Mouse (Mus musculus) T-helper 2 cell (primary cell): ENCODE data around the gene Hist1h1d.

Source experiments
- in situ Hi-C: fragments of 300-600 bp; cut with MboI, MseI; formaldehyde crosslinking; loops from one replicate; pipeline ENCODE4 v1.15.1; 2025; ENCODE audit warnings: high pct_unique_total_duplicates

Gene Hist1h1d

GRCm38 (mm10) chr13:23571504-23572217 is 18.6 kb downstream of the Hist1h1d start:
- in situ Hi-C loops: loop anchor here (10.0 kb wide), 1 partner anchor 1857 kb away; the partner anchor contains the start of genes Hist1h2ai, Hist1h2bl and Hist1h3h

- in situ Hi-C loops: loop anchor here (10.0 kb wide), 1 partner anchor 1858 kb away; the partner anchor contains the start of genes Hist1h2ai, Hist1h2bl and Hist1h3h
These were observed 19.4 kb downstream of the Hist1h1d start for GRCm38 (mm10) chr13:23572218-23573033.

DNA sequence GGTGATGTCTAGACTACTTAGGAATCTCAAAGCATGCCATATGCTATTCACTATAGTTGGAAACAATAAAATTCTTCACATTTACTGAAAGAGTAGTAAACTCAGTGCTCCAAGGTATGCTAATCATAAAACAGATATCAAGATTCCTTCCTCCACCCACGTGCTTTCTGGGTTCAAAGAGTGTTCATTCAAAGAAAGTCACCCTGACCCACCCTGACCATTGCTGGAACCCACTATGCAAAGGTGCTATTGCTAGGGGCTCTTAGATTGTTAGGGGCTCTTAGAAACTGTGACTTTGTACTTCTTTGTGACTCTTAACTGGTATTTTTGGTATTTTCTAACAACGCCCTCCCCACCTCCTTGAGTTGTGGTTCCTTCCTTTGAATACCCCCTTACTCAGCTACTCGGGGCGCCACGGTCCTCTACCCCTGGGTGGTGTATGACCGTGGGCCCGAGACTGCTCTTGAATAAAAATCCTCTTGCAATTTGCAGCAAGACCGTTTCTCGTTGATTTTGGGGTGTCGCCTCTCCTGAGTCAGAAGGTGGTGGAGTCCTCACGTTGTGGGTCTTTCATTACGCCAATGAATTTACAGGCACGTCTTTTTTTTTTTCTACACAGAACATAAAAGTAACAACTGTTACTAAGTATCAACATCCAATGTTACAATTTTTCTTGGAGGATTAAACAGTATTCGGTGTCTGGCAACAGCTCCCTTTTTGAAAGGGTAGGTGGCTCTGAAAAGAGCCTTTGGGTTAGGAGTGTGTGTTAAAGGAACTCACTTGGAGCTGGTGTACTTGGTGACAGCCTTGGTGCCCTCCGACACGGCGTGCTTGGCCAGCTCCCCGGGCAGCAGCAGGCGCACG is 20.2 kb downstream of the Hist1h1d start:
- in situ Hi-C loops: loop anchor here (10.0 kb wide), 1 partner anchor 1858 kb away; the partner anchor contains the start of genes Hist1h2ai, Hist1h2bl and Hist1h3h

DNA sequence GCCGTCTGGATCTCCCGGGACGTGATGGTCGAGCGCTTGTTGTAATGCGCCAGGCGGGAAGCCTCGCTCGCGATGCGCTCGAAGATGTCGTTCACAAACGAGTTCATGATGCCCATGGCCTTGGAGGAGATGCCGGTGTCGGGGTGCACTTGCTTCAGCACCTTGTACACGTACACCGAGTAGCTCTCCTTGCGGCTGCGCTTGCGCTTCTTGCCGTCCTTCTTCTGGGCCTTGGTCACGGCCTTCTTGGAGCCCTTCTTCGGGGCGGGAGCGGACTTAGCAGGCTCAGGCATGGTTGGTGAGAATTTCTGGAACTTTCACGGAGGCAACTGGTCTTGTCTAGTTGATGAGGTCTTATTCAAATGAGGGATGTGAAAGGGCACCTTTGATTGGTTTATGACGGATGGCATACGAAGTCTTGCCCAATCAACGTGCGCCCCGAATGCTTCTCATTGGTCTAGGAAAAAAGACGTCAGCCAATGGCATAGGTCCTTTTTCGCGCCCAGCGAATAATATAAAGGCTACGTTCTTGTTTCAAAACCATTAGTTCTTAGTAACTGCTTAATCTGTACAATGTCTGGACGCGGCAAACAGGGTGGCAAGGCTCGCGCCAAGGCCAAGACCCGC is 20.9 kb downstream of the Hist1h1d start, which contains the start of the genes Hist1h2bf and Hist1h2ad:
Hist1h2bf (minus strand) TSS at position 299 of the 627 bp plus-strand sequence.
Hist1h2ad (plus strand) TSS at position 484 of the 627 bp plus-strand sequence.
- in situ Hi-C loops: loop anchor here (10.0 kb wide), 1 partner anchor 1859 kb away; the partner anchor contains the start of genes Hist1h2ai, Hist1h2bl and Hist1h3h

GRCm38 (mm10) chr13:23574546-23575170 is 21.6 kb downstream of the Hist1h1d start:
- in situ Hi-C loops: loop anchor here (10.0 kb wide), 1 partner anchor 1860 kb away; the partner anchor contains the start of genes Hist1h2ai, Hist1h2bl and Hist1h3h

DNA sequence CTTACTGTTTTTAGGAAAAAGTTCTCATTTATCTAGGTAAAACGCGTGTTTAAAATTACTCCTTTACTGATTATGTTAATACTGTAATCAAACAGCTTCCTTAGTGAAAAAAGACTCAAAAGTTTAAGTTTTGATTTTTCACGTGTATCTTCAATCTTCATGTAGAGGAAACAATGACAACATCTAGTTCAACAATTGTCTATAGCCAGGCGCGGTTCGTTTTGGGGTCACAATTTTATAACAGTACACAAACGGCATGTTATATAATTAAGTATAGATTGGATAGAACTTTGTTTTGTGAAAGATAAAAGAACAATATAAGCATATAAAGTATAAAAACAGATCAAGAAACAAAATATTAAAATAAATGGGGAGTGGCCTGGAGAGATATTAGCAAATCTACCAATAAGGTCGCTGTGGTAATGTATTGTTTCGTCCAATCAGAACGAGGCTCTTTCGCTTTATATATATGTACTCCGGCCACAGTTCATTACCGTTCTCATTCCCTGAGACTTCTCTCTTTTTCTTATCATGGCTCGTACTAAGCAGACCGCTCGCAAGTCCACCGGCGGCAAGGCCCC is 22.3 kb downstream of the Hist1h1d start, which contains the start of gene Hist1h3d:
Hist1h3d (plus strand) TSS at position 493 of the 581 bp plus-strand sequence.
- in situ Hi-C loops: loop anchor here (10.0 kb wide), 1 partner anchor 1861 kb away; the partner anchor contains the start of genes Hist1h2ai, Hist1h2bl and Hist1h3h

DNA sequence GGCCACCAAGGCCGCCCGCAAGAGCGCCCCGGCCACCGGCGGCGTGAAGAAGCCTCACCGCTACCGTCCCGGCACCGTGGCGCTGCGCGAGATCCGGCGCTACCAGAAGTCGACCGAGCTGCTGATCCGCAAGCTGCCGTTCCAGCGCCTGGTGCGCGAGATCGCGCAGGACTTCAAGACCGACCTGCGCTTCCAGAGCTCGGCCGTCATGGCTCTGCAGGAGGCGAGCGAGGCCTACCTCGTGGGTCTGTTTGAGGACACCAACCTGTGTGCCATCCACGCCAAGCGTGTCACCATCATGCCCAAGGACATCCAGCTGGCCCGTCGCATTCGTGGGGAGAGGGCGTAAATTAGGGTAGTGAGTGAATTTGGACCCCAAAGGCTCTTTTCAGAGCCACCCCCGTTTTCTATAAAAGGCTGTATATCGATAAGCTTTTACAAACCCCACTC is 22.8 kb downstream of the Hist1h1d start:
- in situ Hi-C loops: loop anchor here (10.0 kb wide), 1 partner anchor 1861 kb away; the partner anchor contains the start of genes Hist1h2ai, Hist1h2bl and Hist1h3h

GRCm38 (mm10) chr13:23576351-23576881 is 23.4 kb downstream of the Hist1h1d start:
- in situ Hi-C loops: loop anchor here (10.0 kb wide), 1 partner anchor 1862 kb away; the partner anchor contains the start of genes Hist1h2ai, Hist1h2bl and Hist1h3h

- in situ Hi-C loops: loop anchor here (10.0 kb wide), 1 partner anchor 1862 kb away; the partner anchor contains the start of genes Hist1h2ai, Hist1h2bl and Hist1h3h
These were observed 24.0 kb downstream of the Hist1h1d start for GRCm38 (mm10) chr13:23576906-23577639.

- in situ Hi-C loops: loop anchor here (10.0 kb wide), 1 partner anchor 1863 kb away; the partner anchor contains the start of genes Hist1h2ai, Hist1h2bl and Hist1h3h
These were observed 24.8 kb downstream of the Hist1h1d start for GRCm38 (mm10) chr13:23577835-23578234.

- in situ Hi-C loops: no loop called here
These were observed 28.6 kb downstream of the Hist1h1d start, which contains the start of gene Hist1h4d for GRCm38 (mm10) chr13:23581408-23582218. Hist1h4d (plus strand) TSS chr13:23581598.

DNA sequence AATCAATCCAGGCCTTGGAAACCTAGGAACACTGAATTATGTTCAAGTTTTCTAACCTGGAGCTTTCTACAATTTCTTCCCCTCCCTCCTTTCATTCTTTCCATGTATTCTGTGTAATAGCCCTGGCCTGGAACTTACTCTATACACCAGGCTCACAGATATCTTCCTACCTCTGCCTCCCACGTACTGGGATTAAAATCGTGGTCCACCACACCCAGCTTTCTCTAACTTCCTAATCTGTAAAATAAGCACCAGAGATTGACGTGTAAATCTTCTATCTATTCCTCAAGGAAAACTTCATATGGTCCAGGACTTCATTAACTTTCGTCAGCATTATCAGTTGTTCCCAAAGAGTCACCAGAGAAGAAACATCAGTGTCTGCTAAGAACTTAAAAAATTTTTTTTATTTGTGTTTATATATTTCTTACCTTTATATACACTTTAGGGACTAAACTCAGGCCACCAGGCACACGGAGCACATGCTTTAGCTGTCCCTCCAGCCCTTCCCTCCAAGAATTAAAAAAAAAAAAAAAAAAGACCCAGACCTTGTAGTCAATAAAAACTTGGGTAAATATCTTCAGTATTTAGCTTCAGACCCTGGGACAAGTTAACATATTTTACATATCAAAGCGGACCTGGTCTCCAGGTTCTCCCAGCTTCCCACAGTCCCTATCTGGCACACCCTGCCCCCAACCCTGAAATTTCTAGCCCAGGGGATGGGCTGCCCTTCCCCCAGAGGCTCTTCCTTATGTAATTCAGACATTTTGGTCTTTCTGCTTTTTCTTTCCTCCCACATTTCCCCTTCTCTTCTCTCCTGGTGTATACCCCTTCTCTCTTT is 29.4 kb downstream of the Hist1h1d start:
- in situ Hi-C loops: no loop called here

- in situ Hi-C loops: no loop called here
These were observed 30.5 kb downstream of the Hist1h1d start for GRCm38 (mm10) chr13:23583387-23584068.

GRCm38 (mm10) chr13:23584331-23584730 is 31.3 kb downstream of the Hist1h1d start:
- in situ Hi-C loops: no loop called here

GRCm38 (mm10) chr13:23585029-23585441 is 32.0 kb downstream of the Hist1h1d start:
- in situ Hi-C loops: no loop called here
